Mouse (Mus musculus) spleen, embryonic (tissue): ENCODE data around the gene C130074G19Rik.

ENCODE experiments used
- CTCF ChIA-PET: fragments of 350-600 bp; sonication (Branson Sonifier 250); formaldehyde crosslinking; loops from one replicate; lab custom pipeline; 2022; lab: Charles Lee

C130074G19Rik gene

DNA sequence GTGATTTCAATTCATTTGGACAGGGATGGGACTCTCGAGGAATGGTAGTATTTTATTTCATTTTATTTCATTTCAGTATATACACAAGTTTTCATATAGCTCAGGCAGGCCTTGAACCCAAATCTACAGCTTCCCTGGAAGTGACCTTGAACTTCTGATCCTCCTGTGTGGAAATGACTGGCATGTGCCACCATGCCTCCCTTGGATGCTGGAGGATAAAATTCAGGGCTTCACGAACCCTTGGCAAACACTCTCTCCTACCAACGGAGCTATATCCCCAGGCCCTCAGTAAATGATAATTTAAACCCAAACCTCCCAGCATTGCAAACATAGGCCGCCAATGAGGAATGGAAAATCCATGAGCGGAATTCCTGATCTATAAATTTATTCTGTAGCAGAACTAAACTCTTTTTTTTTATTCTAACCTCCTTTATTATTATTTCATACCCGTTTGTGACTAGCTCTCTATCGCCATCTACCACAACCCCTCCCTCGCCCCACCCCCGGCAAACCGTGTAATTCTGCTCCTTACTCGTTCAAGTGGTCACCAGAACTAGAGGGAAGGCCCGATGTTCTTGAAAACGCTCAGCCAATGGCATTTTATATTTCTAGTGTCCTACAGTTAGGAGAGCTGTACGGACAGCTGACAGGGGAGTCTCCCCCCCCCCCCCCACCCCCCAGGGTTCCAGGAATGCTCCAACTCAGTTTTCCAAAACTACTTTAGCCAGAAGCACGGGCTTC lies 38.5 kb downstream of the C130074G19Rik start:
- CTCF ChIA-PET, result interaction anchor here (0.5 to 1.7 kb wide), 2 partner anchors 20 to 518 kb away, joined by 5 to 6 read pairs; no protein-coding TSS in a partner anchor

- CTCF ChIA-PET, result interaction anchor here (0.6 kb wide), 2 partner anchors 14 to 1496 kb away, joined by 3 read pairs; no protein-coding TSS in a partner anchor
Observed at GRCm38 (mm10) chr1:184837649-184838048, 45.4 kb downstream of the C130074G19Rik start.

- CTCF ChIA-PET, result interaction anchor here (0.6 kb wide), 1 partner anchor 10 kb away, joined by 16 read pairs; no protein-coding TSS in a partner anchor
Observed at GRCm38 (mm10) chr1:184836350-184836749, 46.7 kb downstream of the C130074G19Rik start.

- CTCF ChIA-PET, result no interaction called here
Observed at GRCm38 (mm10) chr1:184833499-184833898, 49.5 kb downstream of the C130074G19Rik start.

DNA sequence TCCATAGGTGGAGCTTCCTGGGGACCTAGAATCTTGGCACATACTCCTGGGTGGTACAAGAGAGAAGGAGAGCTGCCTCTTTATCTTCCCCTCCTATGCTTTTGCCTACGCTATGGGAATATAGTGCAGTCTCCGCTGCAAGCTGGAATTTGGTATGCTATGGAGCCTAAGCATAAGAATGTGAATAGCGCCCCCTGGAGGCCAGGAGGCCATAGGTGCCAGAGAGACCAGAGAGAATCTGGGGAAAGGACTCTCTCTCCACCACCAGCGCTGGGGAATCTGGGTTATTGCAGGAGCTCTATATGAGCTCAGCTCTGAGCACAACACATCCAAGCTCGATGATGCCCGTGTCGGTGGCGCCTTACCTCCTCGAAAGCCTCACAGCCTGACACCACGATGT lies 50.8 kb downstream of the C130074G19Rik start:
- CTCF ChIA-PET, result no interaction called here

GRCm38 (mm10) chr1:184829897-184830296 lies 53.1 kb downstream of the C130074G19Rik start:
- CTCF ChIA-PET, result no interaction called here

DNA sequence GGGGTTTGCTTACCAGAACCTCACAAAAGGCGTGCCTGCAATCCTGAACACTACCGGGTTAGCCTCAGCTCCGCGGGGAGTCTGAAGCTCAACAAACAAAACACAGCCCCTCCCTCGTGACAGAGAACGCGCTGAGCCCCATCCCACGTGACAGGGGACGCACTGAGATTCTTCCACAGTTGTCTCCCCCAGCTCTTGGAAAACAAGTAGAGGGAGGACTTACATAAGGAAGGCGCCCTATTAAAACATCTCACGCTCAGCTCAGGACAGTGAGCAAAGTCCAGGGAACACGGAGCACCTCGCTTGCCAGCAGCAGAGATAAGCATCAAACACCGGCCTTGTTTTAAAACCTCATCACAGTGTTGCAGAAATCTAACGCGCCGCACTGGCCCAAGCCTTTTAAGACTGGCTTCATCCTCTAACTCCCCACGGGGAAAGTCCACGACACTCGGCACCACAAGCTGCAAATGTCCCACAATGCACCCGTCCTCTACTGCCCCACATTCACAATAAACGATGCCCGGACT lies 55.8 kb downstream of the C130074G19Rik start:
- CTCF ChIA-PET, result no interaction called here

- CTCF ChIA-PET, result interaction anchor here (1.1 to 1.2 kb wide), 3 partner anchors 20 to 98 kb away, joined by 3 to 6 read pairs (median 4); no protein-coding TSS in a partner anchor
Observed at GRCm38 (mm10) chr1:184825093-184825492, 57.9 kb downstream of the C130074G19Rik start.

GRCm38 (mm10) chr1:184824439-184824851 lies 58.6 kb downstream of the C130074G19Rik start:
- CTCF ChIA-PET, result interaction anchor here (0.6 to 1.2 kb wide), 5 partner anchors 13 to 99 kb away, joined by 3 to 6 read pairs (median 3); no protein-coding TSS in a partner anchor

GRCm38 (mm10) chr1:184822678-184823077 lies 60.3 kb downstream of the C130074G19Rik start:
- CTCF ChIA-PET, result interaction anchor here (0.7 kb wide), 1 partner anchor 1681 kb away, joined by 10 read pairs; no protein-coding TSS in a partner anchor
